Mouse (Mus musculus) MEL (cell line): ENCODE results near the gene Olfr1222. TPM values are rescaled to one million over a fixed set of nuclear protein-coding genes. Genes with fewer than 3 reads are reported as not detected.
"Not testable (repeated sequence)": the region's sequence is repeated elsewhere in the genome, so short reads cannot be mapped to it uniquely, and the experiment has no call there.

Experiments
- DNase-seq: peaks from one replicate; pipeline ENCODE4 v3.0.0; 2011; ENCODE audit warnings: low read depth, low spot score
- H3K27ac ChIP-seq: 2 replicates; pipeline ENCODE4 v1.5.1; 2012; ENCODE audit warnings: low read depth, mild to moderate bottlenecking, control low read depth, low read length, moderate library complexity; ENCODE audit not compliant: control insufficient read depth
- H3K27me3 ChIP-seq, 2 experiments: fragments of 150-350 bp in 1 of 2; sonication (generic) in 1 of 2; 2 replicates each; pipeline ENCODE4 v1.6.1; 2012; ENCODE audit warnings: low read length in 2 of 2, mild to moderate bottlenecking in 2 of 2, improper control_type of control experiment in 1 of 2, moderate library complexity in 1 of 2; ENCODE audit not compliant: insufficient read depth in 2 of 2, control insufficient read depth in 1 of 2
- H3K36me3 ChIP-seq, 2 experiments: 2 replicates each; pipeline ENCODE4 v1.6.1; 2012 to 2014; ENCODE audit warnings: low read length in 2 of 2, improper control_type of control experiment in 1 of 2, inconsistent platforms in 1 of 2, mild to moderate bottlenecking in 1 of 2; ENCODE audit not compliant: insufficient read depth in 2 of 2, control insufficient read depth in 1 of 2
- H3K4me1 ChIP-seq, 2 experiments: fragments of 150-350 bp in 1 of 2; sonication (generic) in 1 of 2; 2 replicates each; pipeline ENCODE4 v1.6.1; 2012; ENCODE audit warnings: low read length in 2 of 2, improper control_type of control experiment in 1 of 2, mild to moderate bottlenecking in 1 of 2; ENCODE audit not compliant: insufficient read depth in 2 of 2, control insufficient read depth in 1 of 2
- H3K4me3 ChIP-seq, 2 experiments: fragments of 150-350 bp in 1 of 2; sonication (generic) in 1 of 2; 2 replicates each; pipeline ENCODE4 v1.5.1; 2012; ENCODE audit warnings: low read depth in 2 of 2, low read length in 2 of 2, mild to moderate bottlenecking in 2 of 2, moderate library complexity in 2 of 2, control low read depth in 1 of 2, improper control_type of control experiment in 1 of 2; ENCODE audit not compliant: control insufficient read depth in 1 of 2, insufficient read depth in 1 of 2
- H3K79me2 ChIP-seq: 2 replicates; pipeline ENCODE4 v1.6.1; 2012; ENCODE audit warnings: mild to moderate bottlenecking, low read length, moderate library complexity; ENCODE audit not compliant: control insufficient read depth, poor library complexity, insufficient read depth
- H3K9ac ChIP-seq: 2 replicates; pipeline ENCODE4 v1.6.1; 2012; ENCODE audit warnings: low read depth, mild to moderate bottlenecking, control low read depth, low read length, moderate library complexity; ENCODE audit not compliant: control insufficient read depth, poor library complexity, severe bottlenecking
- H3K9me3 ChIP-seq: fragments of 150-350 bp; sonication (generic); replicated peaks from 2 replicates; pipeline ENCODE4 v1.6.1; 2012; ENCODE audit warnings: mild to moderate bottlenecking, low read length, improper control_type of control experiment, moderate library complexity; ENCODE audit not compliant: insufficient read depth
- E2F4 ChIP-seq: IDR thresholded peaks from 2 replicates; pipeline ENCODE4 v1.6.1; 2011; ENCODE audit warnings: low read depth, low read length, improper control_type of control experiment, borderline replicate concordance
- EP300 ChIP-seq, 2 experiments: IDR thresholded peaks; 2 replicates each; pipeline ENCODE4 v1.6.1; 2011; ENCODE audit warnings: improper control_type of control experiment in 2 of 2, low read length in 2 of 2, low read depth in 1 of 2, mild to moderate bottlenecking in 1 of 2
- ETS1 ChIP-seq: IDR thresholded peaks from 2 replicates; pipeline ENCODE4 v1.6.1; 2012; ENCODE audit warnings: low read depth, mild to moderate bottlenecking, inconsistent platforms, low read length, improper control_type of control experiment, moderate library complexity
- GATA1 ChIP-seq: IDR thresholded peaks from 2 replicates; pipeline ENCODE4 v1.6.1; 2011; ENCODE audit warnings: low read depth, low read length, improper control_type of control experiment
- JUND ChIP-seq: IDR thresholded peaks from 2 replicates; pipeline ENCODE4 v1.6.1; 2011; ENCODE audit warnings: low read depth, mild to moderate bottlenecking, improper control_type of control experiment, low read length
- MYB ChIP-seq: IDR thresholded peaks from 2 replicates; pipeline ENCODE4 v1.6.1; 2011; ENCODE audit warnings: mild to moderate bottlenecking, low read depth, low read length, improper control_type of control experiment
- POLR2A ChIP-seq, 2 experiments: IDR thresholded peaks; 2 replicates each; pipeline ENCODE4 v1.6.1; 2011 to 2012; ENCODE audit warnings: low read length in 2 of 2, mild to moderate bottlenecking in 2 of 2, control low read depth in 1 of 2, improper control_type of control experiment in 1 of 2, low read depth in 1 of 2, moderate library complexity in 1 of 2; ENCODE audit not compliant: control insufficient read depth in 1 of 2, insufficient read depth in 1 of 2, poor library complexity in 1 of 2
- POLR2AphosphoS2 ChIP-seq: IDR thresholded peaks from 2 replicates; pipeline ENCODE4 v1.6.1; 2011; ENCODE audit warnings: low read length, improper control_type of control experiment
- RCOR1 ChIP-seq: IDR thresholded peaks from 2 replicates; pipeline ENCODE4 v1.6.1; 2012; ENCODE audit warnings: low read depth, mild to moderate bottlenecking, inconsistent platforms, low read length, improper control_type of control experiment
- SIN3A ChIP-seq: IDR thresholded peaks from 2 replicates; pipeline ENCODE4 v1.6.1; 2012; ENCODE audit warnings: low read length, improper control_type of control experiment, inconsistent platforms
- TAL1 ChIP-seq: IDR thresholded peaks from 2 replicates; pipeline ENCODE4 v1.6.1; 2012; ENCODE audit warnings: mild to moderate bottlenecking, inconsistent platforms, low read length, moderate library complexity, mixed read lengths
- TCF12 ChIP-seq: IDR thresholded peaks from 2 replicates; pipeline ENCODE4 v1.6.1; 2014; ENCODE audit warnings: low read depth, mild to moderate bottlenecking, inconsistent platforms, low read length, improper control_type of control experiment, moderate library complexity
- UBTF ChIP-seq: IDR thresholded peaks from 2 replicates; pipeline ENCODE4 v1.6.1; 2012; ENCODE audit warnings: low read depth, mild to moderate bottlenecking, inconsistent platforms, low read length, improper control_type of control experiment, moderate library complexity, borderline replicate concordance; ENCODE audit not compliant: insufficient read depth
- ZKSCAN1 ChIP-seq: IDR thresholded peaks from 2 replicates; pipeline ENCODE4 v1.6.1; 2012; ENCODE audit warnings: low read depth, mild to moderate bottlenecking, inconsistent platforms, low read length, improper control_type of control experiment, moderate library complexity
- ZMIZ1 ChIP-seq: IDR thresholded peaks from 2 replicates; pipeline ENCODE4 v1.6.1; 2012; ENCODE audit warnings: low read depth, mild to moderate bottlenecking, inconsistent platforms, low read length, improper control_type of control experiment, moderate library complexity
- polyA plus RNA-seq, 2 experiments: library from polyadenylated mRNA; stranded (reverse) in 1 of 2; unstranded in 1 of 2; fragments of >175 nt in 1 of 2; fragments of >200 nt in 1 of 2; gene quantifications; 2 replicates each; pipeline versions ENCODE4 v1.2.1 to v1.2.4; 2012; ENCODE audit warnings: low replicate concordance in 2 of 2, low read depth in 1 of 2; ENCODE audit not compliant: insufficient read length in 2 of 2, insufficient read depth in 1 of 2, missing spikeins in 1 of 2
- total RNA-seq: library from RNA; depleted of rRNA; stranded (reverse); fragments of 300-350 nt; gene quantifications from 2 replicates; pipeline ENCODE4 v1.2.3, GENCODE M21; 2012

Olfr1222 gene
- total and polyA plus RNA-seq, 3 experiments, result not detected

DNA sequence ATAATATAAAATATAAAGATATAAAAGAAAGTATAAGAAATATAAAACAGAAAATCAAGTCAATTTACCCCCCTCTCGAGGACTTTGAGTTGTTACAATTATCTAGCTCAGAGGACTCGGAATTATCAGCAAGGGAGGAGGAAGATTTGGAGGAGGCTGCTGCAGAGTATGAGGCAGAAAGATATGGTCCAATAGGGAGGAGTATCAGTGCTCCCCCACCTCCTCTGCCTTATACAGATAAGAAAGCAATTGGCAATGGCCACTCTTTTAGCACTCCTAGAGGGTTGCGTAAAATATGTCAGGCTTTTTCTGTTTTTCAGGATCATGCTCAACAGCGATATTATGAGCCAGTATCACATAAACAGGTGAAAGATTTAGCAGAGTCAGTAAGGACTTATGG lies 31.9 kb upstream of the Olfr1222 start:
- H3K36me3 ChIP-seq, H3K27me3 ChIP-seq, H3K4me1 ChIP-seq, H3K79me2 ChIP-seq, H3K9ac ChIP-seq, H3K9me3 ChIP-seq, H3K27ac ChIP-seq, H3K4me3 ChIP-seq: not testable (repeated sequence)
- TF ChIP-seq TCF12 (peak; percentile 74; the same call in 1 of the 2 replicates), RCOR1 (0 out of 2 replicates have a peak, but pooled peaks have one; percentile 13), GATA1 (peak; percentile 58), EP300 (IDR thresholded peaks at IDR 0.05; ENCODE audit: low read depth in 1 of 2, low read length in 2 of 2) (peak; percentile 33 to 56; a peak in 1 of 4 replicates)
- peak; percentile 16 for DNase-seq

DNA sequence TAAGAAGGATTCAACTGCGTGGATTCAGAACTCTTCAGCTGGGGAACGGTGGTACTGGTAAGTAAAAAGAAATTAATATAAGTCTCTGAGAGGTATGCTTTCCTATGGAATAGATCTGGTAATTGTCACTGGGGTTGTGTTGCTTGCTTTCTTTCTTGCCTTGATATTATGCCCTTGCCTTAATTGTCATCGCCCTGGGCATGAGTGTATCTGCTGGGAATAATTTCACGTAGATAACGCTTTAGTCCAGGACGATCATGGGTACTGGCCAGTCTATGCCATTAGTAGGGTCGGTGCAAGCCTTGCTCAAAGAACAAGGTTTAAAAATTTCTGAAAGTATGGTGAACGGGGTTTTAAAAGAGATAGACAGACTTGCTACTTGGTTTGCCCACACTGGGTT lies 31.1 kb upstream of the Olfr1222 start, which contains the start of gene Olfr1224-ps1:
Gene Olfr1224-ps1, minus strand, starts transcription at position 101 of the 400 bp plus-strand sequence.
- not testable (repeated sequence) for DNase-seq, H3K36me3 ChIP-seq, H3K9me3 ChIP-seq, H3K4me3 ChIP-seq, H3K79me2 ChIP-seq, H3K4me1 ChIP-seq, H3K9ac ChIP-seq, H3K27me3 ChIP-seq, H3K27ac ChIP-seq

DNA sequence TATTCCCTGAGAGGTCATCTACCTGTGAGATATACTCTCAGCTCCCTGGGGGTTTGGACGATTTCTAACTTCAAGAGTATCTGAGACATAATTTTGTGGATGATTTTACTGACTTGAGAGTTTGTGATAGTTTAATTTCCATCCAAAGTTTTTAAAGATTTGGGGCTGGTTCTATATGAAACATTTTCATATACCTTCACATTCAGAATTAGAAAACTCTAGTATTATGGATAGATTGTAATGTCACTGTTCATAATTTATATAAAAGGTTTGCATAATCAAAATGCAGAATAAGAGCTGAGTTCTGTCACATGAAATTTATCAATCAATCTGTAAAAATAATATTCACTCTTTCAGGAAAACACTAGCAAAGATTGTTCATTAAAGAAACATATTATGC lies 18.6 kb upstream of the Olfr1222 start, which contains the start of gene Olfr1223:
Gene Olfr1223, minus strand, starts transcription at position 101 of the 400 bp plus-strand sequence.
- TF ChIP-seq E2F4, result no peak
- TF ChIP-seq JUND, result no peak
- TF ChIP-seq ZMIZ1, result no peak
- no peak for TF ChIP-seq TAL1
- TF ChIP-seq UBTF, result no peak
- no peak for TF ChIP-seq ZKSCAN1
- no peak for TF ChIP-seq POLR2AphosphoS2
- no peak for TF ChIP-seq MYB
- TF ChIP-seq ETS1, result no peak
- TF ChIP-seq POLR2A (IDR thresholded peaks at IDR 0.05; ENCODE audit: control insufficient read depth in 1 of 2, insufficient read depth in 1 of 2, low read depth in 1 of 2, low read length in 2 of 2, poor library complexity in 1 of 2), result no peak
- no peak for TF ChIP-seq GATA1
- no peak for TF ChIP-seq SIN3A
- TF ChIP-seq, all 39 proteins: peak for 0
- Histone ChIP-seq H3K27ac (no peak within 1 kb of the TSS), H3K9ac (no peak within 1 kb of the TSS), H3K79me2 (no peaks in the 10 kb centered on the region), H3K4me3 (no peak within 1 kb of the TSS), H3K9me3 (no peaks in the 10 kb centered on the region), H3K4me1 (no peaks in the 10 kb centered on the region), H3K27me3 (no peaks in the 10 kb centered on the region), H3K36me3 (no peaks in the 10 kb centered on the region)
- DNase-seq, result no peak
